Mouse (Mus musculus): ENCODE data around the gene Per3. TPM values are rescaled to one million over a fixed set of nuclear protein-coding genes. Genes with fewer than 3 reads are reported as not detected.

Per3 gene
- total RNA-seq, 2 experiments from 2014 or later = 6.5 to 6.6 TPM

- intact Hi-C loops (cut with DNase I) = loop anchor here (5.0 kb wide), 1 partner anchor 177 kb away; no protein-coding TSS in a partner anchor
These were observed 79.6 kb downstream of the Per3 start for GRCm38 (mm10) chr4:150964635-150965554.

GRCm38 (mm10) chr4:150963711-150964110, 80.8 kb downstream of the Per3 start:
- intact Hi-C loops (cut with DNase I) = no loop called here
- no peak for DNase-seq

More at GRCm38 (mm10) chr4:150964635-150965554, 79.6 kb downstream of the Per3 start:
- DNase-seq = peak; percentile 88

DNA sequence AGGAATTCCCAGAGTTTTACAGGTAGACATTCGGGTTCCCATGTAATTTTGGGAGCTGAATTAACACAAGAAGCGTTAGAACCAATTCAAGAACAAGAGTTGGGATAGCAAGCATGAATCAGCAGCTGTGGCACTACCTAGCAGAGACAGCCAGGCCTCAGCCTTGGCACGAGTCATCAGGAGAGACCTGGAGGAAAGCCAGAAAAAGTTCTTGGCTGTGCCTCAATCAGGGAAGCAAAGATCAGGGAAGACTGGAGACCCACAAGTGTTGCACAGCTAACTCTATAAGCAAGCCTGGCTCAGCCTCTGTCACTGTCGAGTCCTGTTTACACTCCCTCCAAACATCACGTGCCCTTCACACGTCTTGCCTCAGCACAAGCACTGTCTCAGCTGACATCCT, 82.2 kb downstream of the Per3 start:
- intact Hi-C loops (cut with DNase I) = no loop called here
- DNase-seq = peak; percentile 25

- no peak for DNase-seq
- intact Hi-C loops (cut with DNase I) = no loop called here
These were observed 85.9 kb downstream of the Per3 start for GRCm38 (mm10) chr4:150958536-150958935.

DNA sequence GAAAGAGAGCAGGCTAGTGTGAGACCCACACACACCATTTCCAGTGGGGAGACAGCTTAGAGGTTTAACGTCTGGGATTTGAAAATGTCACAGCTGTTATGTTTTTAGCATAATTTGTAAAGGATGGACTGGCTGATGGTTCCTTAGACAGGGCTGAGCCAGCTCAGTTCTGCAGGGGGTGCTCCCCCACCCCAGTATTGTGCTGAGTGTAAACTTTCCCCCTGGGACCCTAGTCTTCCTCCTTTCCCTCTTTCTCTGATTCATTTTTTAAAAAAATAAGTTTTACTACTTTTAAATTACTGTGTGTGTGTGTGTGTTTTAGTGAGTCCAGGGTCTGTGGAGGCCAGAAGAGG, 87.4 kb downstream of the Per3 start:
- intact Hi-C loops (cut with DNase I) = no loop called here

DNA sequence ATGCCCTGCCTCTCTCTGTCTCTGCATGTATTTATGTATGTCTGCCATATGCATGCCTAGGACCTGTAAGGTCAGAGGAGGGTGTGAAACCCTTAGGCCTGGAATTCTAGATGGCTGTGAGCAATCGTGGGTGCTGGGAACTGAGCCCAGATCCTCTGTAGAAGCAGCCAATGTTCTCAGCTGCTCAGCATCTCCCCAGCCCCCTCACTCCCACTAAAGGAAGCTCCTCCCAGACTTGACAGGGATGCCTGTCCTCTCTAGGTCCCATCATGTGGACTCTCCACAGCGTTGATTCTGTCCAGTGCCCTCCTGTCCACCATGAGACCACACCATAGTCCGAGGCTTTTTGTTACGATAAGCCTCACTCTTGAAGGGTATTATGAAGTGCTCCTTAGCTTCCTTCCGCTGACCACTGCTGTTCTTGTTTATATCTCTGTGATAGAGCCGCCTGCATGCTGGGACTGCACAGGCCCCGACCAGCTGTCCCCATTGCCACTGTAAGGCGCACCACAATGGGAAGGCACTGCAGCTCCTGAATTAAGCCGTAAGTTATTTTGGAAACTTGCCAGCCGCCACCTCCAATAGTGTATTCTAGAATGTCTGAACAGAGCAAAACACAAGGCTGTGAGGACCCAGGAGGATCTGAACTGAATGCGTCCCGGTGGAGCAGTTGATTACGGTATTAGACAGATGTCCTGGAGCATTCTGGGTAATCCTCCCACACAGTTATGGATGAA, 87.9 kb downstream of the Per3 start:
- DNase-seq = peak; percentile 39
- intact Hi-C loops (cut with DNase I) = no loop called here

More for the DNA sequence above, 87.4 kb downstream of the Per3 start:
- DNase-seq = no peak

Other genes with a start within 250 kb of the Per3 start
- 10 to 100 TPM; 18.1 to 18.8 TPM for gene Errfi1, start 190.7 kb downstream of the Per3 start, total RNA-seq (2021)
- gene Park7, start 130.2 kb downstream of the Per3 start, total RNA-seq (2021) = 100 to 1,000 TPM; 207 to 213 TPM
- under 1 TPM in 1 of 2 experiments, not detected in 1; 0.24 TPM for gene Tnfrsf9, start 130.1 kb downstream of the Per3 start, total RNA-seq (2021)
- gene Uts2, start 47.6 kb downstream of the Per3 start, total RNA-seq (2021) = not detected
- gene Vamp3, start 13.3 kb upstream of the Per3 start, total RNA-seq (2021) = 10 to 100 TPM; 34.1 to 35.2 TPM
- gene Gm13090, start 44.9 kb upstream of the Per3 start, total RNA-seq (2021) = not detected

Data from left cerebral cortex, postnatal 4 days (tissue).